Mouse (Mus musculus) hindbrain, embryonic 13.5 days (tissue): ENCODE results near the gene Pacrg. TPM values are rescaled to one million over a fixed set of nuclear protein-coding genes. Genes with fewer than 3 reads are reported as not detected.

Source experiments
- ATAC-seq: fragments of 200-750 bp; cut with Nextera tagmentation; 2 replicates; pipeline ENCODE4 v1.8.0; 2017; ENCODE audit warnings: moderate TSS enrichment; ENCODE audit not compliant: low FRiP score
- H3K27ac ChIP-seq: fragments of 300-500 bp; sonication (generic); 2 replicates; pipeline ENCODE4 v1.5.1; 2015; ENCODE audit warnings: inconsistent platforms, mild to moderate bottlenecking, moderate library complexity
- H3K27me3 ChIP-seq: fragments of 300-500 bp; sonication (generic); 2 replicates; pipeline ENCODE4 v1.6.1; 2015; ENCODE audit warnings: mild to moderate bottlenecking, inconsistent platforms
- H3K36me3 ChIP-seq: fragments of 300-500 bp; sonication (generic); 2 replicates; pipeline ENCODE4 v1.6.1; 2015; ENCODE audit warnings: mild to moderate bottlenecking, inconsistent platforms
- H3K4me1 ChIP-seq: fragments of 300-500 bp; sonication (generic); replicated peaks from 2 replicates; pipeline ENCODE4 v1.6.1; 2015; ENCODE audit warnings: inconsistent platforms
- H3K4me2 ChIP-seq: fragments of 300-500 bp; sonication (generic); 2 replicates; pipeline ENCODE4 v1.6.1; 2015; ENCODE audit warnings: inconsistent platforms, mild to moderate bottlenecking, moderate library complexity
- H3K4me3 ChIP-seq: fragments of 300-500 bp; sonication (generic); 2 replicates; pipeline ENCODE4 v1.5.1; 2015; ENCODE audit warnings: mild to moderate bottlenecking, inconsistent platforms
- H3K9ac ChIP-seq: fragments of 300-500 bp; sonication (generic); 2 replicates; pipeline ENCODE4 v1.6.1; 2015; ENCODE audit warnings: mild to moderate bottlenecking, inconsistent platforms
- H3K9me3 ChIP-seq: fragments of 300-500 bp; sonication (generic); 2 replicates; pipeline ENCODE4 v1.6.1; 2016; ENCODE audit warnings: inconsistent platforms
- WGBS: fragments of 180-500 bp; shearing (Covaris S2); methylation state at CpG from one replicate; pipeline ENCODE4 v1.1.7; 2015; 5-methylcytosine and 5-hydroxymethylcytosine counted together
- polyA plus RNA-seq: library from polyadenylated mRNA; unstranded; fragments of >200 nt; fragmentation: Nextera tagmentation; extraction: Ambion mirVana; gene quantifications from 2 replicates; pipeline ENCODE4 v1.2.1, GENCODE M21; 2015

The Pacrg gene
- polyA plus RNA-seq, 1 experiment from 2014 or later: 18.8 TPM

GRCm38 (mm10) chr17:10416995-10417394, 423.1 kb downstream of the Pacrg start:
- Histone ChIP-seq H3K27me3 (no peaks in the 10 kb centered on the region), H3K4me3 (no peak overlapping the region), H3K27ac (no peak overlapping the region), H3K36me3 (no peaks in the 10 kb centered on the region), H3K4me2 (no peak overlapping the region), H3K4me1 (peaks cover 6% of the 10 kb centered on the region; the same call in 1 of the 2 replicates), H3K9me3 (no peaks in the 10 kb centered on the region), H3K9ac (no peak overlapping the region)
- 76% methylated on average over 4 of the region's 4 CpGs for WGBS
- no peak for ATAC-seq

DNA sequence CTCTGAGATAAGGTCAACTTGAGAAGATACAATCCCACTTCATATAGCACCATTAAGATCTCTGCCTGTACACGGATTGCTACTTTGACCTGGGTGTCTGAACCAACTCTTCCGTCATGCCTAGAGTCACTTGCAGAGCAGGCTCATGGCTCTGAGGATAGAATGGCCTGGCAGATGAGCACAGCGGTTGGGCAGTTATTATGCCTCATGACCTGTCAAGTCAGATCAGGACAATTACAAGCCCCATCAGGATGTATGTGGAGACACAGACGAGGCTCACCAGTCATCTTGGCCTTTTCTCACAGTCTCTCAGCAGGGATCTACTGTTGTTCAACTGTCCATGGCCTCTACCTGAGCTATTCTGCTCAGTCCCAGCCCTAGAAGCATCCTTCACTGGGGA, 424.0 kb downstream of the Pacrg start:
- Histone ChIP-seq H3K4me2 (no peak overlapping the region), H3K27ac (no peak overlapping the region), H3K9ac (no peak overlapping the region), H3K27me3 (no peaks in the 10 kb centered on the region), H3K36me3 (no peaks in the 10 kb centered on the region), H3K4me3 (no peak overlapping the region), H3K4me1 (peaks cover 6% of the 10 kb centered on the region; the same call in 1 of the 2 replicates), H3K9me3 (no peaks in the 10 kb centered on the region)
- 87% methylated on average over 4 of the region's 4 CpGs for WGBS
- ATAC-seq: no peak

DNA sequence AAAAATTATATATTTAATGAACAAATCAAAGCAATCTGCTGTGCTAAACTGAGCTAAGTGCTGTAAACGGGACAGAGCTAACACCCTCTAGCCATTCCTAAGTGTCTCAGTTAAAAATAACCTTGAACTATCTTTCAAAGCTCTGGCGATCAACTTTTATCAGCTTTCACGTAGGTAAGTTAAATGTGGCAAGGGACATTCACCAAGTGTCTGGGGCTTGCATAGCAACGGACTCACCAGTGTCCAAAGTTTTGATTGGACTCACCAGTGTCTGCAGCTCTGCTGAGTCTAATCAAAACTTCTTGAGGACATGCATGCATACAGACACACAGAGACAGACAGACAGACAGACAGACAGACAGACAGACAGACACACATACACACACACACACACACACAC, 425.7 kb downstream of the Pacrg start:
- Histone ChIP-seq H3K4me1 (peaks cover 11% of the 10 kb centered on the region; the same call in 1 of the 2 replicates), H3K36me3 (no peaks in the 10 kb centered on the region), H3K27me3 (no peaks in the 10 kb centered on the region), H3K4me2 (no peak overlapping the region), H3K9me3 (no peaks in the 10 kb centered on the region), H3K27ac (no peak overlapping the region), H3K9ac (no peak overlapping the region), H3K4me3 (no peak overlapping the region)
- 88% methylated on average over 4 of the region's 4 CpGs for WGBS
- ATAC-seq: no peak

DNA sequence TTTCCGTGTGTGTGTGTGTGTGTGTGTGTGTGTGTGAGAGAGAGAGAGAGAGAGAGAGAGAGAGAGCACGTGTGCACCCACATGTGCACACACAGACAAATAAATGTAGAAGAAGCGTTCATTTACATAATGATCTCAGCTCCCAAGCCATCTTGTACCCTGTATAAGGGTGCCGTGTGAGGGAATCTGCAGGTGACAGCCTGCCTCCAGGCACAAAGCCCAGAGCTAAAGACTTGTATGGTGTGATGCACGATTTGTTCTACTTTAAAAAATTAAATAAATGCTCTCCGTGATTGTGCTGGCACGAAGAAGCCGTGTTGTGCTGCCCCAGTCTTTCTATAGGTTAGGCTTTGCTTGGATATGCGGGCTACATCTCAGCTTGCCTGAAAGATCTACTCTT, 426.2 kb downstream of the Pacrg start:
- H3K36me3 ChIP-seq: no peaks in the 10 kb centered on the region
- WGBS: 83% methylated on average over 9 of the region's 9 CpGs
- no peak overlapping the region for H3K27ac ChIP-seq
- no peak for ATAC-seq
- H3K9ac ChIP-seq: no peak overlapping the region
- no peak overlapping the region for H3K4me2 ChIP-seq
- peaks cover 13% of the 10 kb centered on the region for H3K4me1 ChIP-seq
- no peaks in the 10 kb centered on the region for H3K27me3 ChIP-seq
- no peaks in the 10 kb centered on the region for H3K9me3 ChIP-seq
- no peak overlapping the region for H3K4me3 ChIP-seq

GRCm38 (mm10) chr17:10410597-10411476, 429.3 kb downstream of the Pacrg start:
- no peak for ATAC-seq
- no peak overlapping the region for H3K27ac ChIP-seq
- no peak overlapping the region for H3K4me2 ChIP-seq
- no peak overlapping the region for H3K9ac ChIP-seq
- H3K9me3 ChIP-seq: no peaks in the 10 kb centered on the region
- H3K4me3 ChIP-seq: no peak overlapping the region
- no peaks in the 10 kb centered on the region for H3K36me3 ChIP-seq
- no peaks in the 10 kb centered on the region for H3K27me3 ChIP-seq
- peaks cover 33% of the 10 kb centered on the region for H3K4me1 ChIP-seq
- 72% methylated on average over 8 of the region's 8 CpGs for WGBS

DNA sequence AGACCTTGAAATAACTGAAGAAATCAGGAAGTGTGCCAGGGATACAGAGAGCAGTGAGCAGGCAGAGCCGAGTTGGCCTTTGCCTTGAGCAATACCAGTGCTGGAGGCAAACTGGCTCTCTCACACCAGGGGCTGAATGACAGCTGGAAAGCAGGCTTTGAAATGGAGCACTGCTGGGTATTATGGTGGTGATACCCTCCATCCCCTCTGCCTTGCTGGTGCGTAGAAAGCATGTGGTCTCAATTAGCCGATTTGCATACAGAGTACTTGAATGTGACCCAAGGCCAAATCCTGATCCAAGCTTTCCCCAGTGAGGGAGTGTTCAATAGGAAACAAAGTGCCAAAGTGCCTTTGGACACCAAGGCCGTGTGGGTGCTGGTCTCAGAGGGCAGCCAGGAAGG, 431.4 kb downstream of the Pacrg start:
- Histone ChIP-seq H3K27ac (no peak overlapping the region), H3K36me3 (no peaks in the 10 kb centered on the region), H3K4me1 (peaks cover 33% of the 10 kb centered on the region), H3K27me3 (no peaks in the 10 kb centered on the region), H3K4me3 (no peak overlapping the region), H3K9ac (no peak overlapping the region), H3K4me2 (no peak overlapping the region), H3K9me3 (no peaks in the 10 kb centered on the region)
- no peak for ATAC-seq
- 37% methylated on average over 4 of the region's 4 CpGs for WGBS

DNA sequence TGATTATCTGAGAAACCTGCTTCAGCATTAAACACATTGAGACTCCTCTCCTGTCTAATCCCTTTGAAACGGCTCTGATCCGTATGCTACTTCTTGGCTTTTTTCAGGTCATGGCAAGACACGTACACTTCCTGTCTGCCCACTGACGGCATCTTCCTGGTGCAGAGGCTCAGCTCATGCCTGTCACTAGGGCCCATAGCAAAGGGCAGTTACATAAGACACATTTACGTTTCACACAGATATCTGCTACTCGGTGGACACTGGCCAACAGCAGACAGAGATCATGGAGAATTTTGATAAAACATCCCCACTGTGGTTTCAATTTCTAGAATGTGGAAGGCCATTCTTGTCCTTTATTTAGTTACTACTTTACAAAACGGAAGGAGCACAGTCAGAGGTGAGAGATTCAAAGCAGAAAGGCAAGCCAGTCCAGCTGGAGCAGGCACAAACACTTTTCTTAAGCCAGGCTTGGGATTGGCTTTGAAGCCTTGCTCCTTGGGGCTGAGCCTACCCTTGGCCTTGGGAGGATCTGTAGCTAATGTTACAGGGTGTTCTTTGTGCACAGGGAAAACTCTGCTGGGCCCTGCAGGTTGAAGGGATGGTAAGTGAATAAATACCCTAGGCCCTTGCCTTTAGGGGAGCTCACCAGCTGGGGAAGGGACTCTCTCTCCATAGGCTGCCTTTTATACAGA, 432.9 kb downstream of the Pacrg start:
- H3K27ac ChIP-seq: no peak overlapping the region
- H3K4me3 ChIP-seq: no peak overlapping the region
- no peak overlapping the region for H3K9ac ChIP-seq
- H3K9me3 ChIP-seq: no peaks in the 10 kb centered on the region
- 69% methylated on average over 7 of the region's 7 CpGs for WGBS
- peaks cover 33% of the 10 kb centered on the region for H3K4me1 ChIP-seq
- no peaks in the 10 kb centered on the region for H3K36me3 ChIP-seq
- no peak for ATAC-seq
- H3K27me3 ChIP-seq: no peaks in the 10 kb centered on the region
- no peak overlapping the region for H3K4me2 ChIP-seq

DNA sequence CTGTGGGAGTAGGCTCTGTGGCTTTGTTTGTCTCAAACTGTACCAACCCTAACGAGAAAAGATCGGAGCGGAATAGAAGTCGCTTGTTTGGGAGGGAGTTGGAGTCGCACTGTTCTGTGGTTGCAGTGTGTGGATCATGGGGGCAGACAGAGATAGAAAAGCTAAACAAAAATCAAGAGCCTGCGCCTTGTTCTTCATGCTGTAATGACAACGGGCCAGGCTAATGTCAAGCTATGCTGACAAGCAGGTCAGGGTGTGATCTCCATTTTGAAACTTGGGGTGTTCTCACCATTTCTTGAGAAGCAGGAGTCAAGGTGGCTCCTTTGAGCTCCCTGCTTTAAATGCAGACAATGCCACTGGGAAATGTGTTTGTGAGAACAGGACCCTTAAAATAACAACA, 433.8 kb downstream of the Pacrg start:
- no peak for ATAC-seq
- H3K27ac ChIP-seq: no peak overlapping the region
- H3K9ac ChIP-seq: no peak overlapping the region
- WGBS: 40% methylated on average over 7 of the region's 7 CpGs
- H3K4me3 ChIP-seq: no peak overlapping the region
- H3K4me2 ChIP-seq: no peak overlapping the region
- no peaks in the 10 kb centered on the region for H3K9me3 ChIP-seq
- H3K27me3 ChIP-seq: no peaks in the 10 kb centered on the region
- H3K36me3 ChIP-seq: no peaks in the 10 kb centered on the region
- peaks cover 33% of the 10 kb centered on the region for H3K4me1 ChIP-seq

DNA sequence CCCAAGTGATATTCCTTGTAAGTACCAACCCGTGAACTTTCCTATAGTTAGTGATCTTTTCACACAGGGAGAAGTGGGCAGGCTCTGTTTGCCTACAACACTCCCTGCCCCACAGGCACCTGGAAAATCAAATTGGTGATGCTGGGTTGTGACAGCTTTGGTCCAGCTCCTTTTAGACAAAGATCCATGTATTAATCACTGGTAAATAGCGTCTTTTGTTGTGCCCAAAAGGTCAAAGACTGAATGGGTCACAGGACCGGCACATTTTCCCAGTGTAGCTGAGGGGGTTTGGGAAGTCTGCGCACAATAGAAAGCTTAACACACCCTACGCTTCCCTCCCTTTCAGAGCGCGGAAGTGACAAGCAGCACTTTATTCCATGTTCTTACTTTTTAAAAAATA, 434.2 kb downstream of the Pacrg start:
- no peak overlapping the region for H3K4me2 ChIP-seq
- no peak overlapping the region for H3K9ac ChIP-seq
- H3K4me1 ChIP-seq: peaks cover 31% of the 10 kb centered on the region
- H3K27me3 ChIP-seq: no peaks in the 10 kb centered on the region
- no peak overlapping the region for H3K4me3 ChIP-seq
- WGBS: 22% methylated on average over 7 of the region's 7 CpGs
- no peaks in the 10 kb centered on the region for H3K9me3 ChIP-seq
- ATAC-seq: no peak
- H3K36me3 ChIP-seq: no peaks in the 10 kb centered on the region
- H3K27ac ChIP-seq: no peak overlapping the region

GRCm38 (mm10) chr17:10403186-10403585, 436.9 kb downstream of the Pacrg start:
- ATAC-seq: no peak
- H3K27me3 ChIP-seq: no peaks in the 10 kb centered on the region
- peaks cover 30% of the 10 kb centered on the region for H3K4me1 ChIP-seq
- H3K9ac ChIP-seq: no peak overlapping the region
- no peak overlapping the region for H3K27ac ChIP-seq
- no peak overlapping the region for H3K4me2 ChIP-seq
- H3K4me3 ChIP-seq: no peak overlapping the region
- H3K9me3 ChIP-seq: no peaks in the 10 kb centered on the region
- H3K36me3 ChIP-seq: no peaks in the 10 kb centered on the region
- WGBS: 89% methylated on average over 11 of the region's 11 CpGs

DNA sequence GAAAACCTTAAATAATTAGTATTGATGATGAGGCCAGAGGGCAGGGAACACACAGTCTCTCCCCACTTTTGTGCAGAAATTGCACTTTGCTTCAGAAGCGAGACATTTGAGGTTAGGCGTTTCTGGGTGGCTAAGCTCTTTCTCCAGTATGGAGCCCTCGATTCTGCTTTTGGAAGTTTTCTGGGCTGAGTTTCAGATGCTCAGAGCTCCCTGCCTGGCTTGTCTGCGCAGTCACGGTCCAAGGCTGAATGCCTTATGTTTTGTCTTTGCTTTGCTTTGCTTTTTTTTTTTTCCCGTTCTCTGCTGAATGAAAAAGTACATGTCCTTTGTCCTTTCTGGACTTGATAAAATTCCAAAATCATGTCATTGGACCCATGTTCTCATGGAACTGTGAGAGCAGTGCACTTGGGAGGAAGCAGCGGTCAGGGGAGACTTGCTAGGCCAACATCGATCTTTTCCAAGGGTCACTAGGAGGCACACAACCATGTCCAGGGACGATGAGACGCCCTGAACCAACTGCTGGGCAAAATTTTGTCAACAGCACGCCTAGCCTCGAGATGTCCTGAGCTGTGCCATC, 438.0 kb downstream of the Pacrg start:
- Histone ChIP-seq H3K9me3 (no peaks in the 10 kb centered on the region), H3K36me3 (no peaks in the 10 kb centered on the region), H3K27ac (peak overlapping the region; percentile 44; the same call in 1 of the 2 replicates), H3K9ac (no peak overlapping the region), H3K4me3 (no peak overlapping the region), H3K27me3 (no peaks in the 10 kb centered on the region), H3K4me2 (no peak overlapping the region), H3K4me1 (peaks cover 32% of the 10 kb centered on the region)
- no peak for ATAC-seq
- WGBS: 84% methylated on average over 12 of the region's 12 CpGs

DNA sequence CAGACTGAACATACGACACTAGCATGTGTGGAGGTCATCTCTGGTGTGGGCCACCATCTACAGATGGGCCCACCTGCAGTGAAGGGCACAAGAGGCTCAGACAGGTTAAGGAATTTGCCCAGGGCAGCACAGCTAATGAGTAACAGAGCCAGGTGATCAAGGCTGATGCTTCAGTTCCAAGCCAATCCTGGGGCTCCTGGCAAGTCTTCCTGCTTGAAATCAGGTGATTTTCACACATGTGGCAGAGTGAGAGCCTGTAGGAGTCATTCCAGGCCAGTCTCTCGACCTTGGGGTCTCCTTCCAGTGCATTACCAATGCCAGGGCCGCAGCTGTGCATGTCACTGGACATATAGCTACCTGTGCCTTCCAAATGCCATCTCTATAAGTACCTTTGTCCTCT, 438.6 kb downstream of the Pacrg start:
- Histone ChIP-seq H3K9me3 (no peaks in the 10 kb centered on the region), H3K4me2 (no peak overlapping the region), H3K9ac (no peak overlapping the region), H3K27ac (no peak overlapping the region), H3K4me3 (no peak overlapping the region), H3K36me3 (no peaks in the 10 kb centered on the region), H3K27me3 (no peaks in the 10 kb centered on the region), H3K4me1 (peaks cover 32% of the 10 kb centered on the region)
- ATAC-seq: no peak
- 81% methylated on average over 3 of the region's 3 CpGs for WGBS
